Mouse (Mus musculus): ENCODE measurements around the gene Akap6.

The Akap6 gene

GRCm38 (mm10) chr12:52699146-52699545, at the start of gene Akap6:
Gene Akap6 (plus strand): TSS chr12:52699383.
- DNase-seq (ENCODE audit: low spot score): no peak

- DNase-seq (ENCODE audit: low spot score): no peak
Measured at GRCm38 (mm10) chr12:52662907-52663790, 36.0 kb upstream of the Akap6 start.

GRCm38 (mm10) chr12:52664944-52665343, 34.2 kb upstream of the Akap6 start:
- no peak for DNase-seq (ENCODE audit: low spot score)

GRCm38 (mm10) chr12:52671436-52671835, 27.7 kb upstream of the Akap6 start:
- DNase-seq (ENCODE audit: low spot score): no peak

GRCm38 (mm10) chr12:52671943-52672342, 27.2 kb upstream of the Akap6 start:
- DNase-seq (ENCODE audit: low spot score): no peak

GRCm38 (mm10) chr12:52673361-52673960, 25.7 kb upstream of the Akap6 start:
- no peak for DNase-seq (ENCODE audit: low spot score)

GRCm38 (mm10) chr12:52675010-52675409, 24.2 kb upstream of the Akap6 start:
- no peak for DNase-seq (ENCODE audit: low spot score)

- DNase-seq (ENCODE audit: low spot score): no peak
Measured at GRCm38 (mm10) chr12:52687355-52687754, 11.8 kb upstream of the Akap6 start.

- no peak for DNase-seq (ENCODE audit: low spot score)
Measured at GRCm38 (mm10) chr12:52688712-52689111, 10.5 kb upstream of the Akap6 start.

- DNase-seq (ENCODE audit: low spot score): no peak
Measured at GRCm38 (mm10) chr12:52691552-52691951, 7.6 kb upstream of the Akap6 start.

GRCm38 (mm10) chr12:52692290-52692974, 6.8 kb upstream of the Akap6 start:
- DNase-seq (ENCODE audit: low spot score): no peak

GRCm38 (mm10) chr12:52697407-52698109, 1.6 kb upstream of the Akap6 start:
- DNase-seq (ENCODE audit: low spot score): no peak

- no peak for DNase-seq (ENCODE audit: low spot score)
Measured at GRCm38 (mm10) chr12:52698276-52698930, 780 bp upstream of the Akap6 start.

- no peak for DNase-seq (ENCODE audit: low spot score)
Measured at GRCm38 (mm10) chr12:52699961-52700696, 946 bp downstream of the Akap6 start.

GRCm38 (mm10) chr12:52700697-52701191, 1.6 kb downstream of the Akap6 start:
- DNase-seq (ENCODE audit: low spot score): no peak

GRCm38 (mm10) chr12:52701201-52701641, 2.0 kb downstream of the Akap6 start:
- peak; percentile 16 for DNase-seq (ENCODE audit: low spot score)

- DNase-seq (ENCODE audit: low spot score): no peak
Measured at GRCm38 (mm10) chr12:52702368-52702967, 3.3 kb downstream of the Akap6 start.

- DNase-seq (ENCODE audit: low spot score): no peak
Measured at GRCm38 (mm10) chr12:52704081-52704480, 4.9 kb downstream of the Akap6 start.

- DNase-seq (ENCODE audit: low spot score): no peak
Measured at GRCm38 (mm10) chr12:52704810-52705209, 5.6 kb downstream of the Akap6 start.

GRCm38 (mm10) chr12:52711382-52711781, 12.2 kb downstream of the Akap6 start:
- no peak for DNase-seq (ENCODE audit: low spot score)
